Mouse (Mus musculus): ENCODE results near the gene Cxcl17.

DNA sequence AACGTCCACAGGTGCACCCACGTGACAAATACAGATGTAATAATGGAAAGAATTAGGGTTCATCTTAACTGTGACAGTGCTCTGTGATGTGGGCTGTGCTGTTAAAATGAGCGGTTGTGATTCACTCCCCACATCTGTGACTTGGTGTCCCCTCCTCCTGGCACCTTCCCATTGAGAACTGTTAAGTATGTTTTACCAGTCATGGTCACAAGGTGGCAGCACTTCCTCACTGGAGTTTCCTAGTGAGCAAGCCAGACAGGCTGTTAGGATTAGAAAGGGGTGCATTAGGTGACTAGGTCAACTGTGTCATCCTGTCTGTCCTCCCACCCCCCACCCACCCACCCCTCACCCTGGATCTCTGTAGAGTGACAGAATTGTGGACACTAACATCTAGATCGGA lies 11.7 kb upstream of the Cxcl17 start:
- TF ChIP-seq CTCF (IDR thresholded peaks at IDR 0.05; ENCODE audit: borderline replicate concordance, control insufficient read depth, extremely low read depth, insufficient read depth, low read length, poor library complexity) (no peak), POLR2A (IDR thresholded peaks at IDR 0.05; ENCODE audit: control insufficient read depth, extremely low read depth, insufficient read depth, low read length, poor library complexity) (no peak)
